In the genomic region with DNA sequence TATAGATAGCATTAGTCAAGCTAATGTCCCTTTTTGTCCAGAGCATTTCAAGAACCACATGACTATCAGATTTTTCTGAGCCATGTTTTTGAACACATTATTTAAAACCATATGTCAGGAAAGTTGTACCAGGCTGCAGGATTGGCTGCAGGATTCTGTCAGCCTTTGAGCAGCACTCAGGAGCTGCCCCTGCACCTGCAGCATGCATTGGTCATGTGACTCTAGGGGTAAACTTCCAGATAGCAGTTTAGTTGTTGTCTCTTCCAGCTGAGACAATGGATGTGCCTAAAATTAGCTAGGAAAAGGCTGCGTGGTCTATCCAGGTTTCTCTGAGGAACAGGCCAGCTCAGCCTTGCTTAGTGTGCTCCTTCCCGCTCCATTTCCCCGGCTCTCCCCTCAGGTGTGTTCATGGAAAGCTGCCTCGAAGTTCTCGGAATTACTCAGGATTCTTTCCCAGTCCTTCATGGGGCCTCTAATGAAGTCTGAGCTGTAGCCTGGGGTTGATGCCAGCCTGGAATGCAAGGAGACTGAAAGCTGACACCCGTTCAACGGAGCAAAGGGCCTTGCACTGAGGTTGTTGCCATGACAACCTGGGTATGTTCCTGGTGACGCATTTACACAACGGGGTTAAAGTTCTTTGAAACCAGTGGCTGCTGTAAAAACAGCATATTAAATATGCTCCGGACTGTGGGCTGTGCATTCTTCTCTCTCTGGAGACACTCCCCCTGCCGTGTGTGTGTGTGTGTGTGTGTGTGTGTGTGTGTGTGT, we compare ENCODE assay signal across 8 mouse cellular contexts.
DNase-seq lines count a peak whose midpoint lies in the region; ATAC-seq and TF ChIP-seq lines count a peak whose summit lies in the region.

No protein-coding gene starts in this region.

- H3K27me3 ChIP-seq in embryonic facial prominence, embryonic 10.5 days (replicated peaks; ENCODE audit: low read depth, poor library complexity, severe bottlenecking) = no peaks in the 10 kb centered on the region
- H3K27me3 ChIP-seq in kidney, adult 2 months (replicated peaks; ENCODE audit: control insufficient read depth, insufficient read depth, low read length) = no peaks in the 10 kb centered on the region
- no peaks in the 10 kb centered on the region for H3K27me3 ChIP-seq in liver, embryonic 13.5 days
- H3K27me3 ChIP-seq in neural tube, embryonic 15.5 days (replicated peaks) = no peaks in the 10 kb centered on the region

- H3K9ac ChIP-seq in liver, embryonic 13.5 days = no peak overlapping the region
- H3K9ac ChIP-seq in neural tube, embryonic 15.5 days (replicated peaks) = no peak overlapping the region

- peak; percentile 27 to 48 for DNase-seq in left cerebral cortex, postnatal 10 days (ENCODE audit: extremely low spot score in 1 of 2, low spot score in 2 of 2)
- no peak for DNase-seq in left cerebral cortex, postnatal 36 days (ENCODE audit: low spot score in 2 of 2)
- peak; percentile 90 for DNase-seq in embryonic facial prominence, embryonic 10.5 days (ENCODE audit: low spot score)
- peak; percentile 42 to 54 for DNase-seq in heart, adult 9 months (ENCODE audit: low spot score in 2 of 2)
- peak; percentile 98 for DNase-seq in kidney, adult 2 months
- DNase-seq in liver, embryonic 13.5 days = no peak
- DNase-seq in thymus, postnatal 25 days = no peak

- WGBS in embryonic facial prominence, embryonic 10.5 days = 2% methylated on average over 11 of the region's 11 CpGs
- 3% methylated on average over 11 of the region's 11 CpGs for WGBS in kidney, adult 2 months
- WGBS in liver, embryonic 13.5 days (ENCODE audit: insufficient replicate concordance) = 15% methylated on average over 10 of the region's 11 CpGs
- WGBS in neural tube, embryonic 15.5 days = 3% methylated on average over 11 of the region's 11 CpGs

- H3K36me3 ChIP-seq in embryonic facial prominence, embryonic 10.5 days (replicated peaks) = no peaks in the 10 kb centered on the region
- no peaks in the 10 kb centered on the region for H3K36me3 ChIP-seq in kidney, adult 2 months (ENCODE audit: control insufficient read depth, insufficient read depth, low read length)
- no peaks in the 10 kb centered on the region for H3K36me3 ChIP-seq in liver, embryonic 13.5 days
- H3K36me3 ChIP-seq in neural tube, embryonic 15.5 days = no peaks in the 10 kb centered on the region

- no peak for TF ChIP-seq CTCF in kidney, adult 2 months (conservative IDR thresholded peaks at IDR 0.05; ENCODE audit: insufficient read depth, insufficient read length, low read depth, low read length)

- peak overlapping the region; percentile 90 for H3K27ac ChIP-seq in embryonic facial prominence, embryonic 10.5 days (replicated peaks)
- peak overlapping the region; percentile 70 for H3K27ac ChIP-seq in kidney, adult 2 months (ENCODE audit: insufficient read depth, low read depth, low read length)
- no peak overlapping the region for H3K27ac ChIP-seq in liver, embryonic 13.5 days
- no peak overlapping the region for H3K27ac ChIP-seq in neural tube, embryonic 15.5 days (replicated peaks)

- peak overlapping the region; percentile 44 for H3K4me3 ChIP-seq in embryonic facial prominence, embryonic 10.5 days
- no peak overlapping the region for H3K4me3 ChIP-seq in kidney, adult 2 months (ENCODE audit: insufficient read depth, low read depth, low read length)
- no peak overlapping the region for H3K4me3 ChIP-seq in liver, embryonic 13.5 days (replicated peaks)
- no peak overlapping the region for H3K4me3 ChIP-seq in neural tube, embryonic 15.5 days (replicated peaks)

- intact Hi-C loops in left cerebral cortex, postnatal 10 days (cut with DNase I) = no loop called here
- intact Hi-C loops in left cerebral cortex, postnatal 36 days (cut with DNase I) = no loop called here

- TF ChIP-seq POLR2A in kidney, adult 2 months (IDR thresholded peaks at IDR 0.05; ENCODE audit: low read depth, low read length) = no peak

- peaks cover 26% of the 10 kb centered on the region for H3K4me1 ChIP-seq in embryonic facial prominence, embryonic 10.5 days
- H3K4me1 ChIP-seq in kidney, adult 2 months (ENCODE audit: control insufficient read depth, insufficient read depth, low read length) = peaks cover 8% of the 10 kb centered on the region; the same call in 1 of the 2 replicates
- H3K4me1 ChIP-seq in liver, embryonic 13.5 days (replicated peaks) = peaks cover 3% of the 10 kb centered on the region; the same call in 1 of the 2 replicates
- H3K4me1 ChIP-seq in neural tube, embryonic 15.5 days = peaks cover 10% of the 10 kb centered on the region

- H3K9me3 ChIP-seq in embryonic facial prominence, embryonic 10.5 days = no peaks in the 10 kb centered on the region
- H3K9me3 ChIP-seq in liver, embryonic 13.5 days (replicated peaks) = no peaks in the 10 kb centered on the region
- H3K9me3 ChIP-seq in neural tube, embryonic 15.5 days (replicated peaks) = no peaks in the 10 kb centered on the region

- H3K4me2 ChIP-seq in liver, embryonic 13.5 days = no peak overlapping the region
- H3K4me2 ChIP-seq in neural tube, embryonic 15.5 days = peak overlapping the region; percentile 30

- peak; percentile 72 for ATAC-seq in liver, embryonic 13.5 days (ENCODE audit: low read depth)
- peak; percentile 79 for ATAC-seq in neural tube, embryonic 15.5 days (ENCODE audit: low FRiP score)

Comparison
In these comparisons a context has a peak if more than half of its experiments do, and no peak if none do; other contexts are left out.
1. DNase-seq: peak in left cerebral cortex, postnatal 10 days (2 of 2), embryonic facial prominence, embryonic 10.5 days (single experiment), heart, adult 9 months (2 of 2) and kidney, adult 2 months (single experiment); none in left cerebral cortex, postnatal 36 days (0 of 2), liver, embryonic 13.5 days (single experiment) and thymus, postnatal 25 days (single experiment).
2. H3K27ac ChIP-seq: peak in embryonic facial prominence, embryonic 10.5 days (single experiment) and kidney, adult 2 months (single experiment); none in liver, embryonic 13.5 days (single experiment) and neural tube, embryonic 15.5 days (single experiment).